Mouse (Mus musculus) forebrain, postnatal 0 days (tissue): Measurements from ENCODE around the gene Wdr24. TPM values are rescaled to one million over a fixed set of nuclear protein-coding genes. Genes with fewer than 3 reads are reported as not detected.

Experiments
- ATAC-seq: fragments of 200-750 bp; cut with Nextera tagmentation; 2 replicates; pipeline ENCODE4 v1.8.0; 2017; ENCODE audit warnings: mild to moderate bottlenecking, moderate library complexity
- DNase-seq: peaks from one replicate; pipeline ENCODE4 v3.0.0-alpha.2; 2015
- H3K27ac ChIP-seq: fragments of 300-500 bp; sonication (generic); 2 replicates; pipeline ENCODE4 v1.5.1; 2014; ENCODE audit warnings: low read depth, mild to moderate bottlenecking, antibody characterized with exemption, low read length, moderate library complexity, mixed read lengths
- H3K27me3 ChIP-seq: fragments of 300-500 bp; sonication (generic); 2 replicates; pipeline ENCODE4 v1.6.1; 2014; ENCODE audit warnings: mild to moderate bottlenecking, low read length, mixed read lengths; ENCODE audit not compliant: insufficient read depth
- H3K36me3 ChIP-seq: fragments of 300-500 bp; sonication (generic); 2 replicates; pipeline ENCODE4 v1.6.1; 2014; ENCODE audit warnings: mild to moderate bottlenecking, moderate library complexity; ENCODE audit not compliant: insufficient read depth
- H3K4me1 ChIP-seq: fragments of 300-500 bp; sonication (generic); 2 replicates; pipeline ENCODE4 v1.6.1; 2014; ENCODE audit warnings: antibody characterized with exemption; ENCODE audit not compliant: insufficient read depth
- H3K4me2 ChIP-seq: fragments of 300-500 bp; sonication (generic); 2 replicates; pipeline ENCODE4 v1.6.1; 2014; ENCODE audit warnings: low read depth, mild to moderate bottlenecking, moderate library complexity
- H3K4me3 ChIP-seq: fragments of 300-500 bp; sonication (generic); 2 replicates; pipeline ENCODE4 v1.5.1; 2014; ENCODE audit warnings: low read depth, low read length, mixed read lengths
- H3K9ac ChIP-seq: fragments of 300-500 bp; sonication (generic); 2 replicates; pipeline ENCODE4 v1.6.1; 2014; ENCODE audit warnings: mild to moderate bottlenecking
- H3K9me3 ChIP-seq: fragments of 300-500 bp; sonication (generic); 2 replicates; pipeline ENCODE4 v1.6.1; 2016; ENCODE audit warnings: low read length
- CTCF ChIP-seq: sonication (generic); IDR thresholded peaks from 2 replicates; pipeline ENCODE4 v1.5.1; 2016; ENCODE audit warnings: antibody characterized with exemption, control low read depth, low read depth
- WGBS: fragments of 180-500 bp; shearing (Covaris S2); extraction: QIAGEN DNeasy Blood & Tissue Kit; methylation state at CpG from one replicate; pipeline ENCODE4 v1.1.7; 2014; 5-methylcytosine and 5-hydroxymethylcytosine counted together
- microRNA-seq, 2 experiments: library from miRNA; unstranded; fragments of <30 nt; microRNA quantifications; one replicate each; pipeline ENCODE4; 2016
- polyA plus RNA-seq: library from polyadenylated mRNA; unstranded; fragments of >200 nt; fragmentation: Nextera tagmentation; extraction: Ambion mirVana; gene quantifications from 2 replicates; pipeline ENCODE4 v1.2.1, GENCODE M21; 2015
- total RNA-seq: library from RNA; depleted of rRNA; stranded (reverse); fragments of >200 nt; gene quantifications from 2 replicates; pipeline ENCODE4 v1.2.3, GENCODE M21; 2014; rRNA removed

The Wdr24 gene
- total and polyA plus RNA-seq, 2 experiments from 2014 or later, result 23.2 to 36.5 TPM

GRCm38 (mm10) chr17:25877741-25878610 lies 54.5 kb downstream of the Wdr24 start:
- Histone ChIP-seq H3K4me2 (no peak overlapping the region), H3K27ac (no peak overlapping the region), H3K36me3 (peaks cover 16% of the 10 kb centered on the region), H3K9ac (no peak overlapping the region), H3K4me3 (no peak overlapping the region), H3K4me1 (peaks cover 12% of the 10 kb centered on the region; the same call in 1 of the 2 replicates), H3K27me3 (no peaks in the 10 kb centered on the region), H3K9me3 (no peaks in the 10 kb centered on the region)
- no peak for DNase-seq
- ATAC-seq, result no peak
- TF ChIP-seq CTCF, result no peak
- WGBS, result 93% methylated on average over 32 of the region's 32 CpGs

Small RNA genes within 50 kb of the gene (microRNA-seq; reads per million reads assigned to microRNA genes)
- gene Mir3082, result 0.39 to 0.49 reads per million in 2 experiments
- 0 to 0.24 reads per million in 2 experiments for gene Mir6966

Other genes with a start within 250 kb of the Wdr24 start
- 21.5 and 28.1 TPM in 2 replicates for gene Lmf1, start 244.5 kb upstream of the Wdr24 start, total RNA-seq
- gene Lmf1, start 244.5 kb upstream of the Wdr24 start, polyA plus RNA-seq, result 13.9 and 17.8 TPM in 2 replicates
- gene Gng13, start 106.5 kb upstream of the Wdr24 start, total RNA-seq, result 8.2 and 23.2 TPM in 2 replicates
- gene Gng13, start 106.5 kb upstream of the Wdr24 start, polyA plus RNA-seq, result 17.0 and 24.5 TPM in 2 replicates
- 2.2 and 3.7 TPM in 2 replicates for gene Chtf18, start 96.2 kb upstream of the Wdr24 start, total RNA-seq
- 2.3 and 3.3 TPM in 2 replicates for gene Chtf18, start 96.2 kb upstream of the Wdr24 start, polyA plus RNA-seq
- 6.5 and 8.0 TPM in 2 replicates for gene Rpusd1, start 96.0 kb upstream of the Wdr24 start, total RNA-seq
- gene Rpusd1, start 96.0 kb upstream of the Wdr24 start, polyA plus RNA-seq, result 30.0 and 30.7 TPM in 2 replicates
- 0.10 TPM in 1 of 2 replicates, not detected in the other for gene Mslnl, start 87.6 kb upstream of the Wdr24 start, total RNA-seq
- gene Mslnl, start 87.6 kb upstream of the Wdr24 start, polyA plus RNA-seq, result not detected in 2 replicates
- gene Msln, start 69.2 kb upstream of the Wdr24 start, total RNA-seq, result 2.1 and 4.0 TPM in 2 replicates
- 0.97 and 1.3 TPM in 2 replicates for gene Msln, start 69.2 kb upstream of the Wdr24 start, polyA plus RNA-seq
- 31.0 and 35.0 TPM in 2 replicates for gene Narfl, start 49.9 kb upstream of the Wdr24 start, total RNA-seq
- 30.4 and 30.8 TPM in 2 replicates for gene Narfl, start 49.9 kb upstream of the Wdr24 start, polyA plus RNA-seq
- 118 and 141 TPM in 2 replicates for gene Haghl, start 38.0 kb upstream of the Wdr24 start, total RNA-seq
- 139 and 154 TPM in 2 replicates for gene Haghl, start 38.0 kb upstream of the Wdr24 start, polyA plus RNA-seq
- 0.31 TPM in 1 of 2 replicates, not detected in the other for gene Ccdc78, start 37.0 kb upstream of the Wdr24 start, total RNA-seq
- 0.36 and 0.45 TPM in 2 replicates for gene Ccdc78, start 37.0 kb upstream of the Wdr24 start, polyA plus RNA-seq
- 82.5 and 84.2 TPM in 2 replicates for gene Fam173a, start 30.7 kb upstream of the Wdr24 start, total RNA-seq
- 76.0 and 78.3 TPM in 2 replicates for gene Fam173a, start 30.7 kb upstream of the Wdr24 start, polyA plus RNA-seq
- gene AC134908.4, start 28.0 kb upstream of the Wdr24 start, total RNA-seq, result 0.31 TPM in 1 of 2 replicates, not detected in the other
- gene AC134908.4, start 28.0 kb upstream of the Wdr24 start, polyA plus RNA-seq, result 1.1 TPM in 1 of 2 replicates, not detected in the other
- 136 and 148 TPM in 2 replicates for gene Metrn, start 26.5 kb upstream of the Wdr24 start, total RNA-seq
- gene Metrn, start 26.5 kb upstream of the Wdr24 start, polyA plus RNA-seq, result 56.9 and 59.3 TPM in 2 replicates
- 97.6 and 133 TPM in 2 replicates for gene Fbxl16, start 14.5 kb upstream of the Wdr24 start, total RNA-seq
- gene Fbxl16, start 14.5 kb upstream of the Wdr24 start, polyA plus RNA-seq, result 27.1 and 58.7 TPM in 2 replicates
- gene Jmjd8, start 5.2 kb downstream of the Wdr24 start, total RNA-seq, result 44.3 and 52.2 TPM in 2 replicates
- 46.7 and 49.5 TPM in 2 replicates for gene Jmjd8, start 5.2 kb downstream of the Wdr24 start, polyA plus RNA-seq
- gene Stub1, start 9.8 kb downstream of the Wdr24 start, total RNA-seq, result 237 and 238 TPM in 2 replicates
- 314 and 324 TPM in 2 replicates for gene Stub1, start 9.8 kb downstream of the Wdr24 start, polyA plus RNA-seq
- gene Rhbdl1, start 13.7 kb downstream of the Wdr24 start, total RNA-seq, result 85.4 and 90.7 TPM in 2 replicates
- 77.6 and 83.3 TPM in 2 replicates for gene Rhbdl1, start 13.7 kb downstream of the Wdr24 start, polyA plus RNA-seq
- gene Gm20683, start 18.1 kb downstream of the Wdr24 start, total RNA-seq, result 23.2 and 23.8 TPM in 2 replicates
- 9.2 and 12.3 TPM in 2 replicates for gene Gm20683, start 18.1 kb downstream of the Wdr24 start, polyA plus RNA-seq
- gene Rhot2, start 21.2 kb downstream of the Wdr24 start, total RNA-seq, result 35.4 and 53.1 TPM in 2 replicates
- gene Rhot2, start 21.2 kb downstream of the Wdr24 start, polyA plus RNA-seq, result 8.1 and 11.3 TPM in 2 replicates
- gene Wdr90, start 37.9 kb downstream of the Wdr24 start, total RNA-seq, result 29.8 and 40.2 TPM in 2 replicates
- gene Wdr90, start 37.9 kb downstream of the Wdr24 start, polyA plus RNA-seq, result 8.0 and 13.2 TPM in 2 replicates
- gene Mcrip2, start 45.1 kb downstream of the Wdr24 start, total RNA-seq, result 10.3 and 16.5 TPM in 2 replicates
- 32.5 and 37.1 TPM in 2 replicates for gene Mcrip2, start 45.1 kb downstream of the Wdr24 start, polyA plus RNA-seq
- 37.0 and 41.7 TPM in 2 replicates for gene Mettl26, start 51.4 kb downstream of the Wdr24 start, total RNA-seq
- gene Mettl26, start 51.4 kb downstream of the Wdr24 start, polyA plus RNA-seq, result 43.1 and 62.2 TPM in 2 replicates
- 0.23 and 1.5 TPM in 2 replicates for gene Wfikkn1, start 57.2 kb downstream of the Wdr24 start, total RNA-seq
- gene Wfikkn1, start 57.2 kb downstream of the Wdr24 start, polyA plus RNA-seq, result 0.28 and 0.29 TPM in 2 replicates
- 30.9 and 31.4 TPM in 2 replicates for gene Rab40c, start 96.1 kb downstream of the Wdr24 start, total RNA-seq
- 40.3 and 46.1 TPM in 2 replicates for gene Rab40c, start 96.1 kb downstream of the Wdr24 start, polyA plus RNA-seq
- 42.2 and 50.6 TPM in 2 replicates for gene Pigq, start 121.3 kb downstream of the Wdr24 start, total RNA-seq
- gene Pigq, start 121.3 kb downstream of the Wdr24 start, polyA plus RNA-seq, result 58.1 and 63.7 TPM in 2 replicates
- not detected in 2 replicates for gene Nhlrc4, start 121.3 kb downstream of the Wdr24 start, total RNA-seq
- gene Nhlrc4, start 121.3 kb downstream of the Wdr24 start, polyA plus RNA-seq, result 0.44 TPM in 1 of 2 replicates, not detected in the other
- 0.10 TPM in 1 of 2 replicates, not detected in the other for gene A930017K11Rik, start 128.9 kb downstream of the Wdr24 start, total RNA-seq
- 0.07 TPM in 1 of 2 replicates, not detected in the other for gene A930017K11Rik, start 128.9 kb downstream of the Wdr24 start, polyA plus RNA-seq
- 24.7 and 24.9 TPM in 2 replicates for gene Capn15, start 162.2 kb downstream of the Wdr24 start, total RNA-seq
- gene Capn15, start 162.2 kb downstream of the Wdr24 start, polyA plus RNA-seq, result 11.4 and 15.2 TPM in 2 replicates
- 21.5 and 30.0 TPM in 2 replicates for gene Rab11fip3, start 245.9 kb downstream of the Wdr24 start, total RNA-seq
- gene Rab11fip3, start 245.9 kb downstream of the Wdr24 start, polyA plus RNA-seq, result 11.6 and 15.4 TPM in 2 replicates